Mouse (Mus musculus) heart, embryonic 16.5 days (tissue): Measurements from ENCODE around the gene Sspn. TPM values are rescaled to one million over a fixed set of nuclear protein-coding genes. Genes with fewer than 3 reads are reported as not detected.

ENCODE experiments used
- ATAC-seq: fragments of 200-750 bp; cut with Nextera tagmentation; replicated peaks from 2 replicates; pipeline ENCODE4 v1.8.0; 2017; ENCODE audit warnings: moderate number of reproducible peaks; ENCODE audit not compliant: insufficient read depth, low FRiP score; ENCODE audit errors: extremely low read depth
- H3K27ac ChIP-seq: fragments of 300-500 bp; sonication (generic); 2 replicates; pipeline ENCODE4 v1.5.1; 2014; ENCODE audit warnings: mild to moderate bottlenecking, low read length, control low read depth, moderate library complexity
- H3K27me3 ChIP-seq: fragments of 300-500 bp; sonication (generic); 2 replicates; pipeline ENCODE4 v1.6.1; 2014; ENCODE audit warnings: low read length, mixed read lengths; ENCODE audit not compliant: control insufficient read depth, insufficient read depth
- H3K36me3 ChIP-seq: fragments of 300-500 bp; sonication (generic); 2 replicates; pipeline ENCODE4 v1.6.1; 2014; ENCODE audit not compliant: control insufficient read depth, insufficient read depth
- H3K4me1 ChIP-seq: fragments of 300-500 bp; sonication (generic); 2 replicates; pipeline ENCODE4 v1.6.1; 2014; ENCODE audit warnings: low read length, mixed read lengths; ENCODE audit not compliant: control insufficient read depth, insufficient read depth
- H3K4me2 ChIP-seq: fragments of 300-500 bp; sonication (generic); 2 replicates; pipeline ENCODE4 v1.6.1; 2014; ENCODE audit warnings: low read depth, mild to moderate bottlenecking, control low read depth, low read length
- H3K4me3 ChIP-seq: fragments of 300-500 bp; sonication (generic); 2 replicates; pipeline ENCODE4 v1.5.1; 2014; ENCODE audit warnings: mild to moderate bottlenecking, control low read depth, low read length
- H3K9ac ChIP-seq: fragments of 300-500 bp; sonication (generic); 2 replicates; pipeline ENCODE4 v1.6.1; 2014; ENCODE audit warnings: low read length, control low read depth
- H3K9me3 ChIP-seq: fragments of 300-500 bp; sonication (generic); replicated peaks from 2 replicates; pipeline ENCODE4 v1.6.1; 2016; ENCODE audit warnings: low read length; ENCODE audit not compliant: control insufficient read depth
- WGBS: fragments of 180-500 bp; shearing (Covaris S2); extraction: QIAGEN DNeasy Blood & Tissue Kit; methylation state at CpG from one replicate; pipeline ENCODE4 v1.1.7; 2014; 5-methylcytosine and 5-hydroxymethylcytosine counted together
- polyA plus RNA-seq: library from polyadenylated mRNA; unstranded; fragments of >200 nt; fragmentation: Nextera tagmentation; extraction: Ambion mirVana; gene quantifications from 2 replicates; pipeline ENCODE4 v1.2.1, GENCODE M21; 2015

Gene Sspn
- polyA plus RNA-seq, 1 experiment from 2014 or later: 79.6 TPM

- Histone ChIP-seq H3K9ac (no peak overlapping the region), H3K4me3 (no peak overlapping the region), H3K4me1 (peaks cover 20% of the 10 kb centered on the region), H3K27me3 (no peaks in the 10 kb centered on the region), H3K27ac (0 out of 2 replicates have a peak overlapping the region, but pooled peaks have one; percentile 8), H3K9me3 (0 out of 2 replicates have a peak, but pooled peaks cover 2% of the 10 kb centered on the region), H3K36me3 (no peaks in the 10 kb centered on the region), H3K4me2 (no peak overlapping the region)
- no peak for ATAC-seq
- WGBS: 78% methylated on average over 3 of the region's 3 CpGs
Observed at GRCm38 (mm10) chr6:145977344-145977743, 45.9 kb downstream of the Sspn start.

GRCm38 (mm10) chr6:145977771-145978450 lies 46.5 kb downstream of the Sspn start:
- ATAC-seq: 0 out of 2 replicates have a peak, but pooled peaks have one; percentile 55
- Histone ChIP-seq H3K27ac (0 out of 2 replicates have a peak overlapping the region, but pooled peaks have one; percentile 8), H3K9me3 (0 out of 2 replicates have a peak, but pooled peaks cover 2% of the 10 kb centered on the region), H3K4me3 (no peak overlapping the region), H3K36me3 (no peaks in the 10 kb centered on the region), H3K4me2 (no peak overlapping the region), H3K27me3 (no peaks in the 10 kb centered on the region), H3K9ac (no peak overlapping the region), H3K4me1 (peaks cover 18% of the 10 kb centered on the region)
- 44% methylated on average over 8 of the region's 8 CpGs for WGBS

GRCm38 (mm10) chr6:145981074-145981473 lies 49.6 kb downstream of the Sspn start:
- Histone ChIP-seq H3K4me1 (peaks cover 18% of the 10 kb centered on the region), H3K36me3 (no peaks in the 10 kb centered on the region), H3K27ac (no peak overlapping the region), H3K9me3 (0 out of 2 replicates have a peak, but pooled peaks cover 2% of the 10 kb centered on the region), H3K4me3 (no peak overlapping the region), H3K9ac (no peak overlapping the region), H3K4me2 (no peak overlapping the region), H3K27me3 (no peaks in the 10 kb centered on the region)
- no peak for ATAC-seq
- 86% methylated on average over 8 of the region's 8 CpGs for WGBS

GRCm38 (mm10) chr6:145982335-145982734 lies 50.9 kb downstream of the Sspn start:
- WGBS: 85% methylated on average over 4 of the region's 4 CpGs
- ATAC-seq: no peak
- Histone ChIP-seq H3K4me1 (peaks cover 13% of the 10 kb centered on the region), H3K4me3 (no peak overlapping the region), H3K9me3 (0 out of 2 replicates have a peak, but pooled peaks cover 2% of the 10 kb centered on the region), H3K27me3 (no peaks in the 10 kb centered on the region), H3K4me2 (no peak overlapping the region), H3K36me3 (no peaks in the 10 kb centered on the region), H3K27ac (no peak overlapping the region), H3K9ac (no peak overlapping the region)

GRCm38 (mm10) chr6:145990578-145990977 lies 59.1 kb downstream of the Sspn start:
- WGBS: 78% methylated on average over 1 of the region's 1 CpGs
- no peaks in the 10 kb centered on the region for H3K9me3 ChIP-seq

GRCm38 (mm10) chr6:145992526-145992925 lies 61.1 kb downstream of the Sspn start:
- H3K4me2 ChIP-seq: no peak overlapping the region
- no peak overlapping the region for H3K4me3 ChIP-seq
- no peak overlapping the region for H3K27ac ChIP-seq
- no peaks in the 10 kb centered on the region for H3K36me3 ChIP-seq
- H3K9ac ChIP-seq: no peak overlapping the region
- H3K27me3 ChIP-seq: no peaks in the 10 kb centered on the region
- WGBS: 72% methylated on average over 11 of the region's 11 CpGs
- no peak for ATAC-seq
- H3K9me3 ChIP-seq: no peaks in the 10 kb centered on the region
- H3K4me1 ChIP-seq: 0 out of 2 replicates have a peak, but pooled peaks cover 3% of the 10 kb centered on the region

More at GRCm38 (mm10) chr6:145990578-145990977, 59.1 kb downstream of the Sspn start:
- no peaks in the 10 kb centered on the region for H3K36me3 ChIP-seq
- no peak overlapping the region for H3K4me2 ChIP-seq
- ATAC-seq: no peak
- no peaks in the 10 kb centered on the region for H3K27me3 ChIP-seq
- H3K4me1 ChIP-seq: 0 out of 2 replicates have a peak, but pooled peaks cover 3% of the 10 kb centered on the region
- no peak overlapping the region for H3K27ac ChIP-seq
- H3K9ac ChIP-seq: no peak overlapping the region
- H3K4me3 ChIP-seq: no peak overlapping the region

- Histone ChIP-seq H3K4me1 (0 out of 2 replicates have a peak, but pooled peaks cover 3% of the 10 kb centered on the region), H3K27me3 (no peaks in the 10 kb centered on the region), H3K27ac (no peak overlapping the region), H3K4me2 (no peak overlapping the region), H3K4me3 (no peak overlapping the region), H3K9ac (no peak overlapping the region), H3K36me3 (no peaks in the 10 kb centered on the region), H3K9me3 (no peaks in the 10 kb centered on the region)
- no peak; the same call in 1 of the 2 replicates for ATAC-seq
- whole genome bisulfite sequencing: 45% methylated on average over 10 of the region's 10 CpGs
Observed at GRCm38 (mm10) chr6:145992985-145993384, 61.5 kb downstream of the Sspn start.

GRCm38 (mm10) chr6:145998314-145999007 lies 67.0 kb downstream of the Sspn start:
- ATAC-seq: peak; percentile 41; the same call in 1 of the 2 replicates
- 32% methylated on average over 13 of the region's 13 CpGs for WGBS
- no peaks in the 10 kb centered on the region; the same call in 1 of the 2 replicates for H3K27me3 ChIP-seq
- H3K4me3 ChIP-seq: no peak overlapping the region
- no peak overlapping the region for H3K27ac ChIP-seq
- H3K9ac ChIP-seq: peak overlapping the region; percentile 20
- H3K36me3 ChIP-seq: no peaks in the 10 kb centered on the region
- H3K4me1 ChIP-seq: peaks cover 8% of the 10 kb centered on the region
- H3K9me3 ChIP-seq: no peaks in the 10 kb centered on the region
- H3K4me2 ChIP-seq: no peak overlapping the region

GRCm38 (mm10) chr6:146000767-146001166 lies 69.3 kb downstream of the Sspn start:
- no peak for ATAC-seq
- Histone ChIP-seq H3K9me3 (no peaks in the 10 kb centered on the region), H3K4me3 (no peak overlapping the region), H3K27me3 (no peaks in the 10 kb centered on the region; the same call in 1 of the 2 replicates), H3K4me1 (peaks cover 8% of the 10 kb centered on the region), H3K27ac (no peak overlapping the region), H3K4me2 (no peak overlapping the region), H3K9ac (no peak overlapping the region), H3K36me3 (no peaks in the 10 kb centered on the region)
- 97% methylated on average over 1 of the region's 1 CpGs for WGBS
